Mouse (Mus musculus) limb, embryonic 15.5 days (tissue): Measurements from ENCODE around the gene Plekha4. TPM values are rescaled to one million over a fixed set of nuclear protein-coding genes. Genes with fewer than 3 reads are reported as not detected.
A peak's percentile ranks its signal among the peaks of the same experiment; 100 is the strongest.

Experiments
- ATAC-seq: fragments of 200-750 bp; cut with Nextera tagmentation; 2 replicates; pipeline ENCODE4 v1.8.0; 2017; ENCODE audit warnings: low read depth, moderate TSS enrichment; ENCODE audit not compliant: insufficient number of reproducible peaks, low FRiP score, low TSS enrichment
- H3K27ac ChIP-seq: fragments of 300-500 bp; sonication (generic); 2 replicates; pipeline ENCODE4 v1.5.1; 2015; ENCODE audit warnings: moderate library complexity, mild to moderate bottlenecking, inconsistent platforms
- H3K27me3 ChIP-seq: fragments of 300-500 bp; sonication (generic); 2 replicates; pipeline ENCODE4 v1.6.1; 2015; ENCODE audit warnings: inconsistent platforms
- H3K36me3 ChIP-seq: fragments of 300-500 bp; sonication (generic); 2 replicates; pipeline ENCODE4 v1.6.1; 2015; ENCODE audit warnings: inconsistent platforms
- H3K4me1 ChIP-seq: fragments of 300-500 bp; sonication (generic); 2 replicates; pipeline ENCODE4 v1.6.1; 2015; ENCODE audit warnings: inconsistent platforms
- H3K4me2 ChIP-seq: fragments of 300-500 bp; sonication (generic); 2 replicates; pipeline ENCODE4 v1.6.1; 2015; ENCODE audit warnings: mild to moderate bottlenecking, inconsistent platforms
- H3K4me3 ChIP-seq: fragments of 300-500 bp; sonication (generic); 2 replicates; pipeline ENCODE4 v1.5.1; 2015; ENCODE audit warnings: mild to moderate bottlenecking, inconsistent platforms
- H3K9ac ChIP-seq: fragments of 300-500 bp; sonication (generic); 2 replicates; pipeline ENCODE4 v1.6.1; 2015; ENCODE audit warnings: inconsistent platforms
- H3K9me3 ChIP-seq: fragments of 300-500 bp; sonication (generic); 2 replicates; pipeline ENCODE4 v1.6.1; 2016; ENCODE audit warnings: inconsistent platforms
- WGBS: fragments of 180-500 bp; shearing (Covaris S2); methylation state at CpG from one replicate; pipeline ENCODE4 v1.1.7; 2015; 5-methylcytosine and 5-hydroxymethylcytosine counted together
- polyA plus RNA-seq: library from polyadenylated mRNA; unstranded; fragments of >200 nt; fragmentation: Nextera tagmentation; extraction: Ambion mirVana; gene quantifications from 2 replicates; pipeline ENCODE4 v1.2.1, GENCODE M21; 2015

The Plekha4 gene
- polyA plus RNA-seq, 1 experiment from 2014 or later, result 5.7 TPM

DNA sequence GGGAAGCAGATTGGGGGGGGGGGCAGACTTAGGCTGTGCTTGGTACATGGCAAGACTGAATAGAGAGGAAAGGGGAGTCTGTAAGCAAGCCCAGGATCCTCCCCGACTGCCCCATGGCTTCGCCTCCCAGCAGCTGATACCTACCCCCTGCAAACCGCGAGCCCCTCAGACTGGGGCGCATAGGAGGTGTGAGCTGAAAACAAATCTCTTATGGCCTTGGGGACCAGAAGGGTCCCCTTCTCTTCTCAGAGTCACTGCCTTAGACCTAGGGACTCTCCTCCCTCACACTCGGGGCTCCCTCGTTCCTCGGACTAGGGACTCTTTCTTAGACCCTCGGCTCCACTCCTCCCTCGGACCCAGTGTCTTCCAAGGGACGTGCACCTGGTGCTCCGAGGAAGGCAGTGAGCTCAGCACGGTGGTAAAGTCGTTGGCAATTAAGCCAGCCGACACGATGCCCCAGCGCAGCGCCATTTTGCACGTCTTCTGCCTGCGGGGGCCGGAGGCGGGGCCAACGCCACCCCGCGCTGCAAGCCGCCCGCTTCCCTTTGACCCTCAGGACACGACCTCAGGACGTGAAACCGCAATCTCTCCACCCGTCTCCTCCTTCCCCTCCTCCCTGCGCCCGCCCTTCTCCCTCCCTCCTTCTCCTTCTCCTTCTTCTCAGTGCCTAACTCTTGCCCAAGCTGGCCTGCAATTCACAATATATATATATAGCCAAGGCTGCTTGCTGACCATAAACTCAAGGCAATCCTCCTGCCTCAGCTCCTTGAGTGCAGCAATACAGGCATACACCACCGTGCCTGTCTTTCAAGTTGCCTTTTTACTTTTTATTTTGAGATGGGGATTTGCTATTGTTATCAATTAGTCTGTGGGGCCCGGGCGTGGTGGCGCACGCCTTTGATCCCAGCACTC, 37.6 kb upstream of the Plekha4 start, which contains the start of gene Dhdh:
Dhdh (minus strand) TSS at position 513 of the 912 bp plus-strand sequence.
- no peak for ATAC-seq
- Histone ChIP-seq H3K4me3 (peak within 1 kb of the TSS; percentile 47), H3K27ac (peak within 1 kb of the TSS; percentile 83), H3K36me3 (peaks cover 13% of the 10 kb centered on the region), H3K4me2 (peak within 1 kb of the TSS; percentile 66), H3K27me3 (no peaks in the 10 kb centered on the region), H3K4me1 (peaks cover 21% of the 10 kb centered on the region), H3K9me3 (no peaks in the 10 kb centered on the region), H3K9ac (peak within 1 kb of the TSS; percentile 58)
- 10% methylated on average over 38 of the region's 38 CpGs for WGBS

DNA sequence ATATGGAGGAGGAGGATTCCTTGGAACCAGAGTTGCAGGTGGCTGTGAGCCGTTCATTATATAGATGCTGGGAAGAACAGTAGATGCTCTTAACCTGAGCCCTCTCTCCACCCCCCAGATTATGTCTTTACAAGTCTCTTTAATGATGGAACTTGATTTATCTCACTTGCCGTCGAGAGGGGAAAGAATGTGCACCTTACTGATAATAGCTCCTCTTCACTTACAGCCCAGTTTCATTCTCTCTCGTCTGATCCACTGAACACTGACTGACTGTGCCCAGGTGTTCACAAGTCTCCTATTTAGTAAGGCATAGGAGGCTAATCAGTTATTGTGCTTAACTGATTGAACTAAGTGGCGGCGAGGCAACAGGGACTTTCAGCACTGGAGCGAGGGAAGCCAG, 36.6 kb upstream of the Plekha4 start:
- H3K4me1 ChIP-seq, result peaks cover 21% of the 10 kb centered on the region
- peaks cover 23% of the 10 kb centered on the region for H3K36me3 ChIP-seq
- H3K27ac ChIP-seq, result no peak overlapping the region
- no peak overlapping the region for H3K9ac ChIP-seq
- H3K9me3 ChIP-seq, result no peaks in the 10 kb centered on the region
- no peak overlapping the region for H3K4me3 ChIP-seq
- 68% methylated on average over 7 of the region's 7 CpGs for WGBS
- ATAC-seq, result no peak
- H3K4me2 ChIP-seq, result no peak overlapping the region
- no peaks in the 10 kb centered on the region for H3K27me3 ChIP-seq

DNA sequence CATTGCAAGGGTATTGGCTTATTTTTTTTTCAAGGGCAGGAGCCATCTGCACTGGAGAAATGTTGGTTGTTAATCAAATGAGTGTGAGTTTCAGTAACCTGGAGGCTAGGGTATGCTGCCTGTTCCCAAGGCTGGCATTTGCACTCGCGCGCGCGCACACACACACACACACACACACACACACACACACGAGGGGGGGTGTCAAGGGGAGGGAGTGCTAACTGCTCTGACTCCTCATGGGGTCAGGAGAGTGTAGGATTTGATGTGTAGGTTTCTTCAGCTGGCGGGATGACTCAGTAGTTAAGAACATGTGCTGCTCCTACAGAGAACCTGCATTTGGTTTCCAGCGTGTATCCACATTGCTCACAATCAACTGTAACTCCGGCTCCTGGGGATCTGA, 35.3 kb upstream of the Plekha4 start:
- Histone ChIP-seq H3K4me3 (no peak overlapping the region), H3K27me3 (no peaks in the 10 kb centered on the region), H3K9ac (no peak overlapping the region), H3K4me1 (peaks cover 21% of the 10 kb centered on the region), H3K27ac (no peak overlapping the region), H3K36me3 (peaks cover 36% of the 10 kb centered on the region), H3K4me2 (no peak overlapping the region), H3K9me3 (no peaks in the 10 kb centered on the region)
- no peak for ATAC-seq
- WGBS, result 15% methylated on average over 9 of the region's 9 CpGs

DNA sequence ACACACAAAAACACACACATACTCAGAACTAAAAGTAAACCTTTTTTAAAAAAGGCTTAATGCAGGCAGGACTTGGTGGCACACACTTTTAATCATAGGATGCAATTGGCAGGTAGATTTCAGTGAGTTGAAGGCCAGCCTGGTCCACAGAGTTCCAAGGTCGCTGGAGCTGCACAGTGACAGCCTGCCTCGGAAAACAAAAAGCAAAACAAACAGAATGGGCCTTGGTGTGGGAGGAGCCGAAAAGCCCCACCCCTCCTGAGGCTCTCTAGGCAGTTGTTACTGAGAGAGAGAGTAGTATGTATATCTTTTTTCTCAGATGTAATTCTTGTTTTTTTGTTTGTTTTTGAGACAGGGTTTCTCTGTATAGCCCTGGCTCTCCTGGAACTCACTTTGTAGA, 34.9 kb upstream of the Plekha4 start:
- H3K27ac ChIP-seq, result no peak overlapping the region
- H3K9ac ChIP-seq, result no peak overlapping the region
- ATAC-seq, result no peak
- WGBS, result 20% methylated on average over 3 of the region's 3 CpGs
- no peak overlapping the region for H3K4me2 ChIP-seq
- no peak overlapping the region for H3K4me3 ChIP-seq
- H3K4me1 ChIP-seq, result peaks cover 21% of the 10 kb centered on the region
- no peaks in the 10 kb centered on the region for H3K9me3 ChIP-seq
- H3K36me3 ChIP-seq, result peaks cover 40% of the 10 kb centered on the region
- H3K27me3 ChIP-seq, result no peaks in the 10 kb centered on the region

DNA sequence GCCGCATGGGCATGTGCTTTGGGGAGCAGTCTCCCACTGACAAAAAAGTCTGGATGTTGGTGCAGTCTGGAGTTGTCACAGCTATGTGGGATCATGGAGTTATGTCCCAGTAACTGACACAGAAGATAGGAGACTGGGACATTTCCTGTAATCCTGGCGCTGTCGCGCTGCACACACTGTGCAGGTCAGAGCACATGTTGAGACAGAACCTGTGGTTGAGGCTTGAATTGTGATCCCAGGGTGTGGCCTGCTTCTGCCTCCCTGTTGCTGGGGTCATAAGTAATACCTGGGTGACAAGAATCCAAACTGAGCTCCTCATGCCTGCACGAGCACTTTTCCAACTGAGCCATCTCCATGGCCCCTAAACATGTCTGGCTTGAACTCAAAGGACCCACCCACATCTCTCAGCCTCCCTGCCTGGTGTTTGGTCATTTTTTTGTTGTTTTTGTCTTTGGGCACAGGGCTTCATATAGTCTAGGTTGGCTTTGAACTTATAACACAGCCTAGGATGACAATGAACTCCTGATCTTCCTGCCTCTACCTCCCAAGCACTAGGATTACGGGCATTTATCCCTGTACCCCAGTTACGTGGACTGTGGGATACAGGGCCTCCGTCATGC, 33.8 kb upstream of the Plekha4 start:
- WGBS, result 89% methylated on average over 8 of the region's 8 CpGs
- Histone ChIP-seq H3K36me3 (peaks cover 51% of the 10 kb centered on the region), H3K4me3 (no peak overlapping the region)

DNA sequence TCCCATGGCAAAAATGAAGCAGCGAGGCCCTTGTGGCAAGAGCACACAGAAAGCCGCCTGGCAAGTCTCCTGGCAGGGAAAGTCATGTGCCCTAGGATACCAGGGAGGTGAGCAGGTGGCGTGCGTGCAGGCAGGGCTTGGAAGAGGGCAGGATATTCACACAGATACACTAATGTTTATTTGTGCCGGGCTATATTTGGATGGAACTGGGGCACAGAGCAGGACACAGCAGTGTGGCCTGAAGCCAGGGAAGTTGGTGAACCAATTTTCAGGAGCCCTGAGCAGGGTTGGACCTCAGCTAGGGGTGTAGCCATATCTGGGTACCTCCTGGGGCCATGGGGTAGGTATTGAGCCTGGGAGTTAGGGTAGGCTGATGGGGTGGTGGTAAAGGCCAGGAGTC, 33.2 kb upstream of the Plekha4 start:
- 92% methylated on average over 5 of the region's 5 CpGs for WGBS
- H3K27me3 ChIP-seq, result no peaks in the 10 kb centered on the region

More for the DNA sequence above, 33.8 kb upstream of the Plekha4 start:
- Histone ChIP-seq H3K4me2 (no peak overlapping the region), H3K27ac (no peak overlapping the region), H3K27me3 (no peaks in the 10 kb centered on the region), H3K9me3 (no peaks in the 10 kb centered on the region), H3K4me1 (peaks cover 19% of the 10 kb centered on the region), H3K9ac (no peak overlapping the region)
- no peak for ATAC-seq

DNA sequence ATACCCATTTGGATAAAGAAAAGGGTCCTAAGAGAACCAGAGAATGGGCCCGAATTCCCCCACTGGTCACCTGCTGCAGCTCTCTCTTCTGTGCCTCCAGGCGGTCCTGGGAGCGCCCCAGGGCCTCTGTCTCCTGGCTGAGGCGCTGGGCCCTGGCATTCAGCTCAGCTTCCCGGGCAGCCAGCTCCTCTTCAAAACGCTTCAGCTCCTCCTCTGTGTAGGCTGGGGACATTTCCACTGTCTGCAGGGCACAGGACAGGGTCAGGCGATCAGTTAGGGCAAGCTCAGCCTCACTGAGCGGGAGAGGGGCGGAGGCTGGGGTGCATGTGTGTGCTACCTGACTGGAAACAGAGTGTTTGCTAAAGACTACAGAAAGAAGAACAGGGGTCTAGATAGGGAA, 31.6 kb upstream of the Plekha4 start:
- no peak overlapping the region for H3K9ac ChIP-seq

More for the DNA sequence above, 33.2 kb upstream of the Plekha4 start:
- no peak for ATAC-seq
- no peak overlapping the region; the same call in 1 of the 2 replicates for H3K27ac ChIP-seq
- no peak overlapping the region for H3K9ac ChIP-seq
- peaks cover 57% of the 10 kb centered on the region for H3K36me3 ChIP-seq
- no peak overlapping the region for H3K4me2 ChIP-seq
- no peak overlapping the region for H3K4me3 ChIP-seq
- peaks cover 16% of the 10 kb centered on the region for H3K4me1 ChIP-seq
- no peaks in the 10 kb centered on the region for H3K9me3 ChIP-seq

DNA sequence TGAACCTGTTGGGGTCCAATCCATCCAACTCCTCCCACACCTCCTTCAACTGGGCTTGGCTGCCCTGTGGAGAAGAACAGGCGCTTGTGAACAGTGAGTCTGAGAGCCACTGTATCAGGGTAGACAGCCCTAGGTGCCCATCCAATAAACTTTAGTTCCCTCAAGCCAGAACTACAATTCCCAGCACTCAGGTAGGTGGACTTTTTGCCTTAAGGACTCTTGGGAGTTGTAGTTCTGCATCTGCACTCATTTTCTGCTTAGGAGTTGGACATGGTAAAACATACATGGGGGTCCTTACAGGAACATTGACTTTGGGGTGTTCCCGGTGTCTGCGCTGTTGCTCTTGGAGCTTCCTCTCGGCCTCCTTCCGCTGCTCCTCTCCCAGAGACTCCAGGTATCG, 27.7 kb upstream of the Plekha4 start:
- peaks cover 95% of the 10 kb centered on the region for H3K36me3 ChIP-seq
- H3K27me3 ChIP-seq, result no peaks in the 10 kb centered on the region
- WGBS, result 96% methylated on average over 6 of the region's 6 CpGs
- no peak overlapping the region for H3K9ac ChIP-seq
- H3K4me2 ChIP-seq, result no peak overlapping the region
- ATAC-seq, result no peak
- no peak overlapping the region for H3K27ac ChIP-seq
- no peaks in the 10 kb centered on the region for H3K4me1 ChIP-seq
- H3K4me3 ChIP-seq, result no peak overlapping the region
- H3K9me3 ChIP-seq, result no peaks in the 10 kb centered on the region

More for the DNA sequence above, 31.6 kb upstream of the Plekha4 start:
- Histone ChIP-seq H3K4me1 (peaks cover 7% of the 10 kb centered on the region; the same call in 1 of the 2 replicates), H3K4me3 (no peak overlapping the region), H3K27me3 (no peaks in the 10 kb centered on the region), H3K4me2 (no peak overlapping the region), H3K27ac (no peak overlapping the region), H3K36me3 (peaks cover 72% of the 10 kb centered on the region), H3K9me3 (no peaks in the 10 kb centered on the region)
- 81% methylated on average over 9 of the region's 9 CpGs for WGBS
- no peak for ATAC-seq

DNA sequence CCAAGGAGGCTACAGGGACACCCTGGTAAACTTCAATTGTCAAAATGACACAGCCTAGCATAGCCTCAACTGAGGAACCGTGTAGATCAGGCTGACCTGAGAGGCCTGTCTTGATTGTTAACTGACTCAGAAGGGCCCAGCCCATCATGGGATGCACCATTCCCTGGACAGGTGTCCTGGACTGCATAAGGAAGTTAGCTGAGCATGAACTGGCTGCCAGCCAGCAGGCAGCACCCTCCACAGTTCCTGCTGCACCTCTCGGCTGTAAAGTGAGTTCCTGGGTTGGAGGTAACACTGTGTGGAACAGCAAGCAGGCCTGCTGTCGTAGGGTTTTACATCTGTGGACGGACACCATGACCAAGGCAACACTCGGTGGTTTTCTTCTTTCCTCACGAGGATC, 18.5 kb upstream of the Plekha4 start:
- 85% methylated on average over 6 of the region's 6 CpGs for WGBS
- H3K9me3 ChIP-seq, result no peaks in the 10 kb centered on the region
- H3K27me3 ChIP-seq, result no peaks in the 10 kb centered on the region
- H3K36me3 ChIP-seq, result peaks cover 38% of the 10 kb centered on the region
- no peak overlapping the region for H3K4me3 ChIP-seq
- peaks cover 20% of the 10 kb centered on the region for H3K4me1 ChIP-seq
- H3K9ac ChIP-seq, result no peak overlapping the region
- ATAC-seq, result no peak
- H3K4me2 ChIP-seq, result no peak overlapping the region
- no peak overlapping the region for H3K27ac ChIP-seq

DNA sequence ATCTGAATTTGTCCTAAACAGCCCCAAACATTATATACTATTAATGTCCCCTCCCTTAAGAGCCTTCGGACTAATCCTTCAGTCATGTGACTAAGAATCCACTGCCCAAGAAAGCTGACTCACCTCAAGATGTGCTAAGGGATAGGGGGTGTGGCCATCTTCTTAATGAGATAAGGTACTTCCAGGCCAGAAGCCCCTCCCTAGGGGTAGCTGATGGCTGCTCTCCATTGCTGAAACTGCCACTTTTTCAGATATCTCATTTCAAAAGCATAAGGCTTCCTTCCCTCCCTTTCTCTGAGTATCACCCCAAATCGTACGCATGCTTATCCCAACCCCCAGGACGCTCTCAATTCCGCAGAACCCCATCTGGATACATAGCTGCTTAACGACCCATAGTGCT, 17.6 kb upstream of the Plekha4 start:
- peak overlapping the region; percentile 75; the same call in 1 of the 2 replicates for H3K9ac ChIP-seq
- ATAC-seq, result no peak
- H3K4me1 ChIP-seq, result peaks cover 20% of the 10 kb centered on the region
- H3K27me3 ChIP-seq, result no peaks in the 10 kb centered on the region
- H3K9me3 ChIP-seq, result no peaks in the 10 kb centered on the region
- peaks cover 29% of the 10 kb centered on the region for H3K36me3 ChIP-seq
- peak overlapping the region; percentile 91; the same call in 1 of the 2 replicates for H3K4me2 ChIP-seq
- 70% methylated on average over 6 of the region's 6 CpGs for WGBS
- peak overlapping the region; percentile 76; the same call in 1 of the 2 replicates for H3K4me3 ChIP-seq
- H3K27ac ChIP-seq, result peak overlapping the region; percentile 97; the same call in 1 of the 2 replicates

DNA sequence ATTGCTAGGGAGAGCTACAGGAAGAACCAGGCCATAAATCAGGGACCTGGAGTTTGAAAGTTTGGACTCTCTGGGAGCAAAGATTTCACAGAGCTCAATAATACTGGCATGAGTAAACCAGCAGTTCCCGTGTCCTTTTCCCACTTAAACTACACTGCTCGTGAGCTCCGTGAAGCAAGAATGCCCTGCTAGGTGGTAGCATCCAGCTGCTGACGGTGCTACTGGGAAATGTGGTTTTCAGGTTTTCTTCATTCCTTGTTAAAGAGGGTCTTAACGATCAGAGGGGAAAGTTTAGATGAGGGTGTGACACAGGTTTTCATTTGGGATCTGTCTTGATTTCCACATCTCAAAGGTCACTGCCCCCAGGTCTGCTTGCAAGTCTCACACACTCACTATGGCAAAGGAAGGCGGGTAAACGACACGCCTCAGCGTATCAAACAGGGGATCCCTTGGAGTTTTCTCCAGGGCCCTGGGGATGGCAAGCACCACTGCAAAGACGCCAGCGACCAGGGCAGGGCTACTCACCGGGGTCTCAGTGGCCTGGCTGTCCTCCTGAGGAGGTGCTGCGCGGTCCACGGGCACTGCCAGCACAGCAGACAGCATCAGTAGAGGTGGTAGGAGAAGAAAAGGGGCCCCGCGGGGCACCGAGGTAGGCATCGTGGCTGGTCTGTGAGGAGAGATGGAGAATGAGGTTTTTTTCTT, 16.8 kb upstream of the Plekha4 start:
- Histone ChIP-seq H3K4me2 (peak overlapping the region; percentile 91), H3K27me3 (no peaks in the 10 kb centered on the region), H3K4me3 (peak overlapping the region; percentile 76), H3K9ac (peak overlapping the region; percentile 75), H3K36me3 (peaks cover 29% of the 10 kb centered on the region), H3K9me3 (no peaks in the 10 kb centered on the region), H3K4me1 (peaks cover 20% of the 10 kb centered on the region), H3K27ac (peak overlapping the region; percentile 97)
- WGBS, result 17% methylated on average over 19 of the region's 19 CpGs
- no peak for ATAC-seq
